Mouse (Mus musculus) fibroblast of lung, adult 2 months (primary cell): ENCODE measurements around the gene Naaa.

Experiments
- DNase-seq: peaks from one replicate; pipeline ENCODE4 v3.0.0-alpha.2; 2011; ENCODE audit warnings: low read depth

Gene Naaa

DNA sequence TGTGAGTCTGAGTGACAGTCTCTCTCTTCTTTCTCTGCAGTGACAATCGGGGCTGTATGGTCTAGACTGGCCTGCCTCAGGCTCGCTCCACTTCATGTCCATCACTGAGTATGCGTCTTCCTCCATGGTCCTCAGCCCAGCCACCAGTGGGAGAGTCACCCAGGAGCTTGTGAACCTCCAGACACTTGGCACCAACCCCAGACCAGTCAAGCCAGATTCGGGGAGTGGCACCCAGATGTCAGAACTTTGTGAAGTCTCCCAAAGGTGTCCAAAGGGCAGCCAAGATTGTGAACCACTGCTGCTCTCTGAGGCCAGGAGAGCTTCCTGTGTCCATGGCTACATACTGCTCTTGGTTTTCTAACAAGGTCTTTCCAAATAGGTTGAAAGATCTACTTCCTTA, 65.7 kb downstream of the Naaa start:
- DNase-seq: no peak

DNA sequence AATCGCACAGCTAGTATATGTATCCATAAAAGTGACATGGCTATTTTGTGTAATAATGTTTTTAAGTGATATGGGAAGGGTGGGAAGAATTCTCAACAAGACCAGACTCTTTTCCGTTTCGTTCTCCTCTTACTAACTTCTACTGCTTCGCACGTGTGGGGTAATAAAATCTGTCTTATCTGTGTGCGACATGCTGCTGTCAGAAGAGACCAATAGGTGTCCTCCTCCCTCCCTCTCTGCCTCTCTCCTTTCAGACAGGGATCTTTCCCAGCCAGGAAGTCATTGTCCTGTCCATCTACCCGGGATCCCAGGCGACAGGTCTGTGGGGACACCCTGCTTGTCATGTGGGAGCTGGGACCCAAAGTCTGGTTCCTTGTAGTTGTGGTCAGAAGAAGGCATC, 67.8 kb downstream of the Naaa start:
- no peak for DNase-seq
